Mouse (Mus musculus): ENCODE measurements around the gene Gm49320.
"Not testable (repeated sequence)": the region's sequence is repeated elsewhere in the genome, so short reads cannot be mapped to it uniquely, and the experiment has no call there.

Gene Gm49320

GRCm38 (mm10) chr8:4226739-4227347, 11.8 kb upstream of the Gm49320 start, which contains the start of gene Lrrc8e:
Gene Lrrc8e, plus strand, starts transcription at chr8:4226827.
- no peak for DNase-seq (ENCODE audit: low read depth, low spot score)

- DNase-seq (ENCODE audit: low read depth, low spot score), result no peak
Observed at GRCm38 (mm10) chr8:4227919-4228318, 10.7 kb upstream of the Gm49320 start.

GRCm38 (mm10) chr8:4229784-4230183, 8.9 kb upstream of the Gm49320 start:
- no peak for DNase-seq (ENCODE audit: low read depth, low spot score)

- no peak for DNase-seq (ENCODE audit: low read depth, low spot score)
Observed at GRCm38 (mm10) chr8:4230612-4231351, 7.9 kb upstream of the Gm49320 start.

GRCm38 (mm10) chr8:4237814-4238433, 741 bp upstream of the Gm49320 start:
- no peak for DNase-seq (ENCODE audit: low read depth, low spot score)

GRCm38 (mm10) chr8:4239193-4239890, 677 bp downstream of the Gm49320 start:
- no peak for DNase-seq (ENCODE audit: low read depth, low spot score)

- no peak for DNase-seq (ENCODE audit: low read depth, low spot score)
Observed at GRCm38 (mm10) chr8:4245061-4245460, 6.4 kb downstream of the Gm49320 start.

GRCm38 (mm10) chr8:4245737-4246136, 7.1 kb downstream of the Gm49320 start:
- DNase-seq (ENCODE audit: low read depth, low spot score), result no peak

- no peak for DNase-seq (ENCODE audit: low read depth, low spot score)
Observed at GRCm38 (mm10) chr8:4247241-4247640, 8.6 kb downstream of the Gm49320 start.

GRCm38 (mm10) chr8:4247951-4248540, 9.4 kb downstream of the Gm49320 start, which contains the start of gene Tgfbr3l:
Gene Tgfbr3l, plus strand, starts transcription at chr8:4248214.
- DNase-seq (ENCODE audit: low read depth, low spot score), result no peak

GRCm38 (mm10) chr8:4249213-4249612, 10.5 kb downstream of the Gm49320 start:
- no peak for DNase-seq (ENCODE audit: low read depth, low spot score)

GRCm38 (mm10) chr8:4250306-4250970, 11.8 kb downstream of the Gm49320 start:
- DNase-seq (ENCODE audit: low read depth, low spot score), result no peak

GRCm38 (mm10) chr8:4252116-4252760, 13.6 kb downstream of the Gm49320 start:
- no peak for DNase-seq (ENCODE audit: low read depth, low spot score)

- DNase-seq (ENCODE audit: low read depth, low spot score), result peak; percentile 88
Observed at GRCm38 (mm10) chr8:4252934-4253841, 14.5 kb downstream of the Gm49320 start, which contains the start of gene Snapc2. Gene Snapc2, plus strand, starts transcription at chr8:4253080.

GRCm38 (mm10) chr8:4254001-4254400, 15.3 kb downstream of the Gm49320 start:
- no peak for DNase-seq (ENCODE audit: low read depth, low spot score)

GRCm38 (mm10) chr8:4255471-4255870, 16.8 kb downstream of the Gm49320 start:
- not testable (repeated sequence) for DNase-seq (ENCODE audit: low read depth, low spot score)

- no peak for DNase-seq (ENCODE audit: low read depth, low spot score)
Observed at GRCm38 (mm10) chr8:4256911-4257310, 18.2 kb downstream of the Gm49320 start.

- no peak for DNase-seq (ENCODE audit: low read depth, low spot score)
Observed at GRCm38 (mm10) chr8:4257350-4257749, 18.7 kb downstream of the Gm49320 start.

GRCm38 (mm10) chr8:4258233-4258632, 19.6 kb downstream of the Gm49320 start:
- no peak for DNase-seq (ENCODE audit: low read depth, low spot score)
